Mouse (Mus musculus): ENCODE data around the gene Mtx3.

Mtx3 gene

DNA sequence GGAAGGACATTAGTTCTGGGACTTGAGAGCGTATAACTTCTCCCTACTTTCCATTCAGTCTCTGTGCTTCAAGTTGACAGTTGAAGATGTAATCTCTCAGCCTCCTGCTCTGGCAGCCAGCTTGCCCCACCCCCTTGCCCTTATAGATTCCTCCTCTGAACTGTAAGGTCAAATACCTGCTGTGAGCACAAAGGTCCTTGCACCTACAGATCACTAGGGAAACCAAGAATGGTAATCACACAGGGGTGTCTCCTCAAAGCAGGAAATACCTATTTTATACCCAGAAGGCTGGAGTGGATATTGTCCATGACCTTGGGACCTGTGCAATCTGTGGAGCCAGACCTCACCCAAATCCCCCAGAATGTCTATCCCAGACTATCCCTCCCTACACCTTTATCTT is 40.4 kb downstream of the Mtx3 start:
- DNase-seq, result no peak

DNA sequence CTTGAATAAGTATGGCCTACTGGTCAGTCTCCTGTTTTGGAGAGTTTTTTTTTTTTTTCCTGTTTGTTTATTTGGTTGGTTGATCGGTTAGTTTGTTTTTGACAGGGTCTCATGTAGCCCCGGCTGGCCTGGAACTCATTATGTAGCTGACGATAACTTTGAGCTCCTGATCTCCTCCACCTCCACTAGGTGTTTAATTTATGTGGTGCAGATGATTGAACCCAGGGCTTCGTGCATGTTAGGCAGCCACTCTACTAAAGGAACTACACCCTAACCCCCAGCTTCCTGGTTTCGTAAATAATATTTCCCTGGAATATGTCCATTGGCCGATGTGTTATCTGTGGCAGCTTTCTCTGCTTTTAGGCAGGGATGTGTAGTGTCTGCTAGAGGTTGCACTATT is 54.5 kb downstream of the Mtx3 start:
- no peak for DNase-seq

DNA sequence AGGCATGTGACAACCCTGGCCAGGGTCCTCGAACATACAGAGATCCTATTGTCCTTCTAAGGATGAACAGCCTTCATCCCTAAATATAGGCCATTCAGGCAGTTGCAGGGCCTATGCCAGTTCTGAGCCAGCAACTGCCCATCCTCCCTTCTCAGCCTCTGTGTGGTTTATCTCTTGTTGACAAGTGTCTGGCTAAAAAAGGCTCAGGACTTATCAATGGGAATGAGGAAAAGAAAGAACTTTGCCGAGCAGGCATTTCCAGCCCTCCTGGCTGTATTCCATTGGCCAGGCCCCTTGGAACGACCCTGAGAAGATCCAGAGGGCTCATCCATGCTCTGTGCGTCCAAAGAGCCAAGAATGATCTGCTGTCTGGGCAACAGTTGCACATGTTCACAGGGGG is 58.7 kb downstream of the Mtx3 start:
- no peak for DNase-seq

DNA sequence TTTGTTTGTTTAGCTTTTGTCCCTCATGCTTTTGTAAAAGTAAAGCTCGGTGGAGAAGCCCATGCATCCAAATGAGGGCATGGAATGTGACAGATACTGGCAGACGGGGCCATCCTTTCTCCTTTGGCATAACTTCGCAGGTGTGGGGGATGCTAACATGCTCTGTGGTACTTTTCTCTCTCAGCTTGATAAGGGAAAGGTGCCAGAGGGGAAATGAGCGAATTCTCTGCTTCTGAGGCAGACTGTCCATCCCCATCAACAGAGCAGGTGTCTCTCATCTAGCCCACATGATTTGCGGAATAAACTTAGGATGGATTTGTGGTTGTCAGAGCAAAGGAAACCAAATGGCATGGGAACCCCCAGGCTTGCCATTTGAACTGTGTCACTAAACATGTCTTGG is 61.4 kb downstream of the Mtx3 start:
- DNase-seq, result no peak

DNA sequence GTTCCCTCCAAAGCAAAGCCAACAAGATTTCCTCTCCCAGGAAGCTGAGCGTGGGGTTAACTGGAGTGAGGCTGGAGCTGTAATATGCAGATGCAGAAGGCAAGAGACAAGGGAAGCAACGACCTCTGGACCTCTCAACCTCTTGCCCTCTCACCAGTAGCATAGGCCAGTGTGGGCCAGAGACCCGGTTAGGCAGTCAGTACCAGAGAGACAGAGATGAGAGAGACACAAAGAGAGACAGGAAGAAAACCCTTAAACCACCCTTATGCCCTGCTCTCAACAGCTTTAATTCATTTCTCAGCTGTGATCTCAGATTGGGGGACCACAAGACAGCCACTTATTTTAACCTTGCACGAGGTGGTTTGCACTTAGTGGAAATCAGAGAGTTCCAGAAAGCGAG is 62.8 kb downstream of the Mtx3 start:
- no peak for DNase-seq
